Mouse (Mus musculus) liver, embryonic 16.5 days (tissue): ENCODE measurements around the gene Parvb. TPM values are rescaled to one million over a fixed set of nuclear protein-coding genes. Genes with fewer than 3 reads are reported as not detected.

Experiments used
- ATAC-seq: fragments of 200-750 bp; cut with Nextera tagmentation; 2 replicates; pipeline ENCODE4 v1.8.0; 2017; ENCODE audit warnings: low read depth, mild to moderate bottlenecking, moderate number of reproducible peaks, moderate library complexity
- H3K27ac ChIP-seq: fragments of 300-500 bp; sonication (generic); 2 replicates; pipeline ENCODE4 v1.5.1; 2014; ENCODE audit warnings: mild to moderate bottlenecking, low read length
- H3K27me3 ChIP-seq: fragments of 300-500 bp; sonication (generic); 2 replicates; pipeline ENCODE4 v1.6.1; 2014; ENCODE audit warnings: low read depth, low read length, mixed read lengths; ENCODE audit not compliant: control insufficient read depth, insufficient read depth
- H3K36me3 ChIP-seq: fragments of 300-500 bp; sonication (generic); 2 replicates; pipeline ENCODE4 v1.6.1; 2014; ENCODE audit warnings: mild to moderate bottlenecking; ENCODE audit not compliant: control insufficient read depth, insufficient read depth
- H3K4me1 ChIP-seq: fragments of 300-500 bp; sonication (generic); 2 replicates; pipeline ENCODE4 v1.6.1; 2014; ENCODE audit warnings: low read depth, low read length, mixed read lengths; ENCODE audit not compliant: control insufficient read depth
- H3K4me2 ChIP-seq: fragments of 300-500 bp; sonication (generic); 2 replicates; pipeline ENCODE4 v1.6.1; 2014; ENCODE audit warnings: low read depth, low read length, mixed read lengths
- H3K4me3 ChIP-seq: fragments of 300-500 bp; sonication (generic); 2 replicates; pipeline ENCODE4 v1.5.1; 2014; ENCODE audit warnings: low read depth, mild to moderate bottlenecking, low read length
- H3K9ac ChIP-seq: fragments of 300-500 bp; sonication (generic); 2 replicates; pipeline ENCODE4 v1.6.1; 2014; ENCODE audit warnings: low read depth, low read length
- H3K9me3 ChIP-seq: fragments of 300-500 bp; sonication (generic); replicated peaks from 2 replicates; pipeline ENCODE4 v1.6.1; 2016; ENCODE audit warnings: low read length; ENCODE audit not compliant: control insufficient read depth
- WGBS: fragments of 180-500 bp; shearing (Covaris S2); extraction: QIAGEN DNeasy Blood & Tissue Kit; methylation state at CpG from one replicate; pipeline ENCODE4 v1.1.7; 2014; ENCODE audit not compliant: insufficient replicate concordance; 5-methylcytosine and 5-hydroxymethylcytosine counted together
- polyA plus RNA-seq: library from polyadenylated mRNA; unstranded; fragments of >200 nt; fragmentation: Nextera tagmentation; extraction: Ambion mirVana; gene quantifications from 2 replicates; pipeline ENCODE4 v1.2.1, GENCODE M21; 2015

The Parvb gene
- polyA plus RNA-seq, 1 experiment from 2014 or later: 6.5 TPM

- Histone ChIP-seq H3K4me1 (peaks cover 7% of the 10 kb centered on the region), H3K36me3 (no peaks in the 10 kb centered on the region), H3K9me3 (no peaks in the 10 kb centered on the region), H3K9ac (no peak overlapping the region), H3K4me2 (no peak overlapping the region), H3K27ac (no peak overlapping the region), H3K4me3 (no peak overlapping the region), H3K27me3 (no peaks in the 10 kb centered on the region)
- 17% methylated on average over 5 of the region's 5 CpGs for WGBS
- peak; percentile 52; the same call in 1 of the 2 replicates for ATAC-seq
Measured at GRCm38 (mm10) chr15:84256864-84257263, 25.0 kb downstream of the Parvb start.

- no peak for ATAC-seq
Measured at GRCm38 (mm10) chr15:84258602-84259355, 26.9 kb downstream of the Parvb start.

DNA sequence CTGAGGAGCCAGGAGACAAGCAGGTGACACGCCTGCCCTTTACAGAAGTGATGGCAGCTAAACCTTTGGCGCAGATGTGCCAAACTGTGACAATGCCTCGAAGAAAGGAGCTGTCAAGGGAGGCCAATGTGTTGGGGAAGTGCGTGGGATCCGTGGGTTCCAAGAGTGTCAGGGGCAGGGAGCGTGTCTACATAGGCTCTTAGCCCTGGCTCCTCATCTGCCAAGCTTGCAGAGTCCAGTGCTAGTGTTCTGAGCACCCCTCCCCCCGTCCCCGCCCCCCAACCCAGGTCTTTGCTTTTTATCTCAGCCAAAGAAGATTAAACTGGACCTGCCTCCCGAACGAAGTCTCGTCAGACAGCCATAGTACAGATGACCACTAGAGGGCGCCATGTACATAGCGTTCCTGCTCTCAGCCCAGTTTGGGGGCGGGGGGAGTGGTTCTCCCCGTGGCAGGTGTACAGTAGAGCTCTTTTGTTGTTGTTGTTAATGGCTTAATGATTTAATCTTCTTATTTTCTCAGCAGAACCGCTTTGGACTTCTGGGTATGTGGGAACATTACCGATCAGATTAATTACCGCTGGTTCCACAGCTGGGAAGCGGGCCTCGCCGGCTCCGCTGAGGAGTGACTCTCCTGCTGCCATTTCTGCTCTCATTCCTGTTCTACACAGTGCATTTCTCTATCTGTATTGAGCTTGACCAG is 28.4 kb downstream of the Parvb start:
- H3K9ac ChIP-seq: no peak overlapping the region
- H3K4me3 ChIP-seq: no peak overlapping the region
- H3K4me1 ChIP-seq: peaks cover 7% of the 10 kb centered on the region
- no peaks in the 10 kb centered on the region for H3K36me3 ChIP-seq
- WGBS: 32% methylated on average over 22 of the region's 22 CpGs
- H3K27me3 ChIP-seq: no peaks in the 10 kb centered on the region
- no peak overlapping the region for H3K4me2 ChIP-seq
- H3K9me3 ChIP-seq: no peaks in the 10 kb centered on the region
- no peak overlapping the region for H3K27ac ChIP-seq
- ATAC-seq: no peak; the same call in 1 of the 2 replicates

More at GRCm38 (mm10) chr15:84258602-84259355, 26.9 kb downstream of the Parvb start:
- H3K4me2 ChIP-seq: no peak overlapping the region
- peaks cover 7% of the 10 kb centered on the region for H3K4me1 ChIP-seq
- no peaks in the 10 kb centered on the region for H3K9me3 ChIP-seq
- no peaks in the 10 kb centered on the region for H3K27me3 ChIP-seq
- WGBS: 68% methylated on average over 9 of the region's 9 CpGs
- H3K36me3 ChIP-seq: no peaks in the 10 kb centered on the region
- no peak overlapping the region for H3K4me3 ChIP-seq
- H3K9ac ChIP-seq: no peak overlapping the region
- no peak overlapping the region for H3K27ac ChIP-seq

DNA sequence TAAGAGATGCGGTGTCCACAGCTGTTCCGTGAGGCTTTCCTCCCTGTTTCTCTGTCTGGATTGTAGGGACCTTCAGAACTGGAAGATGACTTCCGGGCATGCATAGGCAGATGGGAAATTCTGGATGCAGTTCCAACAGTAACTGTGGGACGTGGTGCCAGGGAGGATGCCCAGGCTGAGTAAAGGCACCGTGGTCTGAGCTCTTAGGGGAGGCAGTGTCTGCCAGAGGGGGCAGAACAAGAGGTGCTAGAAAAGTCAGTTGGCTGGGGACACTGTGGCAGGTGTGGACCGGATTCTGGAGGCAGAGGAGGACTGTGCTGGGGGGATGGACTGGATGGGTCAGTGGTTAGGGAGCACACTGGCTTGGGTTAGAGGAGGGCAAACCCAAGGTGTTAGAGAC is 30.8 kb downstream of the Parvb start:
- no peak overlapping the region for H3K27ac ChIP-seq
- 78% methylated on average over 6 of the region's 6 CpGs for WGBS
- H3K4me1 ChIP-seq: no peaks in the 10 kb centered on the region; the same call in 1 of the 2 replicates
- H3K4me3 ChIP-seq: no peak overlapping the region
- no peaks in the 10 kb centered on the region for H3K36me3 ChIP-seq
- no peaks in the 10 kb centered on the region for H3K27me3 ChIP-seq
- no peaks in the 10 kb centered on the region for H3K9me3 ChIP-seq
- H3K4me2 ChIP-seq: no peak overlapping the region
- H3K9ac ChIP-seq: no peak overlapping the region
- ATAC-seq: no peak

DNA sequence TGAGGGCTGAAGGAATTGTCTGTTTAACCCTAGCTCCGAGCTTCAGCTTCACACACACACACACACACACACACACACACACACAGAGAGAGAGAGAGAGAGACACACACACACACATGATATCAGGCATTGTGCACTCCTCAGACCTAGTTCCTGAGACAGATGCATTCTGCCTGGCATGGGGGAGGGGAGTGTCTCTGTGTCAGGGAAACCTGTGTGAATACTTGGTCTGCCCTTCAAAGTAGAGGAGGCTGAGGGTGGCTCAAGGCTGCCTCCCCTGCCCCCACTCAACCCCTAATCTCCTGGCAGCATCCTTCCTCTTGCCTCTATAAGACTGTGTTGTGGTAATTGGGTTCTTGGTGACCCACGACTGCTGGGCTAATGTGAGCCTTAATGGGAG is 31.7 kb downstream of the Parvb start:
- WGBS: 22% methylated on average over 2 of the region's 2 CpGs
- Histone ChIP-seq H3K27ac (no peak overlapping the region), H3K4me3 (no peak overlapping the region), H3K36me3 (no peaks in the 10 kb centered on the region), H3K4me2 (no peak overlapping the region), H3K4me1 (no peaks in the 10 kb centered on the region; the same call in 1 of the 2 replicates), H3K9ac (no peak overlapping the region), H3K9me3 (no peaks in the 10 kb centered on the region), H3K27me3 (no peaks in the 10 kb centered on the region)
- ATAC-seq: peak; percentile 30; the same call in 1 of the 2 replicates

- H3K4me2 ChIP-seq: no peak overlapping the region
- ATAC-seq: no peak
- H3K36me3 ChIP-seq: no peaks in the 10 kb centered on the region
- H3K9ac ChIP-seq: no peak overlapping the region
- no peaks in the 10 kb centered on the region for H3K27me3 ChIP-seq
- H3K27ac ChIP-seq: no peak overlapping the region
- no peaks in the 10 kb centered on the region; the same call in 1 of the 2 replicates for H3K4me1 ChIP-seq
- no peaks in the 10 kb centered on the region for H3K9me3 ChIP-seq
- H3K4me3 ChIP-seq: no peak overlapping the region
- WGBS: 78% methylated on average over 11 of the region's 11 CpGs
Measured at GRCm38 (mm10) chr15:84265141-84265540, 33.3 kb downstream of the Parvb start.

DNA sequence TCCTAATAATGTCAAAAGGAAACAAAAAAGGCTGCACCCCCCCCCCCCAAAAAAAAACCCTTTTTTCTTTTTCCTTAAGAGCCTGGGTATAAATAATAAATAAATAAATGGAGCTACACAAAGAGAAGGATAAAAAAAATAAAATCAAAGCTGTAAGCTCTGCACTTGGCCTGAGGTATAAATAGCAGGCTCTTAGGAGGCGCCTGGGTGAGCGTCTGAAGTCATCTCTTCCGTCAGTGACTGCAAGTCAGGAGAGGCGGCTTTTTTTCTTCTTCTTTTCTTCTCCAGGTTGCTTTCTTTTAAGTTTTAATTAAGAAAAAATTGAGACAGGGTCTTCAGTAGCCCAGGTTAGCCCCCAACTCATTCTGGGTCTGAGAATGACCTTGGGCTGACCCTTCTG is 34.4 kb downstream of the Parvb start:
- Histone ChIP-seq H3K4me1 (no peaks in the 10 kb centered on the region; the same call in 1 of the 2 replicates), H3K9me3 (no peaks in the 10 kb centered on the region), H3K36me3 (no peaks in the 10 kb centered on the region), H3K27me3 (no peaks in the 10 kb centered on the region), H3K4me3 (no peak overlapping the region), H3K9ac (no peak overlapping the region), H3K4me2 (no peak overlapping the region), H3K27ac (no peak overlapping the region)
- ATAC-seq: no peak
- WGBS: 67% methylated on average over 4 of the region's 4 CpGs

DNA sequence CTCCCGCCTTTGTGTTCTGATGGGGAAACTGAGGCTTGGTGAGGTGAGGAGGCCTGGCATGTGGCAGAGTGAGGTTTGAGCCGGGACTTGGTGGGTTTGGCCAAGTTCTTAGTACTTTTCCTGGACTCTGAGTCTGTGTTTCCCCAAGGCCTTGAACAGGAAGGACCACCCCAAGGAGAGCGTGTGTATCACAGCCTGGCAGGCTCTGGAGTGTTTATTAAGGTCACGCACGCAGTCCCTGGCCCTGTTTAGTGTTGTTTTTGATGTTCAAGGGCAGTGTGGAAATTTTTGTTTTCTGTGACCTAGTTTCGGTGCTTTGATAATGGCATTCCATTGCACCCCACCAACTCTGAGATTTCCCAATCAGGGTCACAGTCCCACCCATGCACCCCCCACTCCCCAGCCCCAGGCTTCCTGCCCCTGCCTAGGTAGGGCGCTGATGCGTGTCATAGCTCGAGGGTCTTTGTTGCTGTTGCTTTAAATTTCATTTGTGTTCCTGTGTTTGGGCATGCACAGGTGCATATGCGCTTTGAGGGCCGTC is 35.9 kb downstream of the Parvb start:
- H3K9me3 ChIP-seq: no peaks in the 10 kb centered on the region
- WGBS: 82% methylated on average over 11 of the region's 11 CpGs
- no peaks in the 10 kb centered on the region for H3K27me3 ChIP-seq
- no peaks in the 10 kb centered on the region for H3K36me3 ChIP-seq
- no peak for ATAC-seq
- no peak overlapping the region for H3K4me3 ChIP-seq
- no peaks in the 10 kb centered on the region; the same call in 1 of the 2 replicates for H3K4me1 ChIP-seq
- H3K4me2 ChIP-seq: no peak overlapping the region
- H3K27ac ChIP-seq: no peak overlapping the region
- H3K9ac ChIP-seq: no peak overlapping the region
